Mouse (Mus musculus) mammary gland, adult 2 months (tissue): ENCODE data around the gene Ranbp2. TPM values are rescaled to one million over a fixed set of nuclear protein-coding genes. Genes with fewer than 3 reads are reported as not detected.

Experiments used
- polyA plus RNA-seq: library from polyadenylated mRNA; depleted of rRNA; stranded (reverse); fragments of >200 nt; gene quantifications from 2 replicates; pipeline ENCODE4 v1.2.3, GENCODE M21; 2012; ENCODE audit warnings: low replicate concordance; rRNA removed

Gene Ranbp2
- 2.2 and 5.7 TPM in 2 replicates for polyA plus RNA-seq

GRCm38 (mm10) chr10:58446384-58447279, at the start of gene Ranbp2:
TSS of gene Ranbp2 (plus strand) at chr10:58446920.

GRCm38 (mm10) chr10:58497320-58498284, 50.9 kb downstream of the Ranbp2 start, which contains the start of gene Ccdc138:
TSS of gene Ccdc138 (plus strand) at chr10:58497948.

Other genes with a start within 250 kb of the Ranbp2 start
- gene AW822073, start 222.0 kb upstream of the Ranbp2 start, polyA plus RNA-seq = not detected in 2 replicates
- gene Duxf3, start 214.2 kb upstream of the Ranbp2 start, polyA plus RNA-seq = not detected in 2 replicates
- not detected in 2 replicates for gene Gm4981, start 210.2 kb upstream of the Ranbp2 start, polyA plus RNA-seq
- gene Gcc2, start 191.4 kb upstream of the Ranbp2 start, polyA plus RNA-seq = 3.1 and 9.6 TPM in 2 replicates
- gene Lims1, start 123.5 kb upstream of the Ranbp2 start, polyA plus RNA-seq = 9.8 and 20.2 TPM in 2 replicates
- 0.08 and 0.46 TPM in 2 replicates for gene Ccdc138, start 51.0 kb downstream of the Ranbp2 start, polyA plus RNA-seq
- 0.27 and 0.53 TPM in 2 replicates for gene Edar, start 228.7 kb downstream of the Ranbp2 start, polyA plus RNA-seq